Comparison of ENCODE assay signal across 8 mouse cellular contexts in genomic region chr3:145293623-145294307, GRCm38 (mm10). TPM values are rescaled to one million over a fixed set of nuclear protein-coding genes. Genes with fewer than 3 reads are reported as not detected.
DNase-seq lines count a peak whose midpoint lies in the region; ATAC-seq and TF ChIP-seq lines count a peak whose summit lies in the region.

No protein-coding gene starts in this region.

- H3K4me1 ChIP-seq in kidney, postnatal 0 days (replicated peaks; ENCODE audit: insufficient read depth, low read length): peaks cover 18% of the 10 kb centered on the region
- H3K4me1 ChIP-seq in forebrain, embryonic 12.5 days: peaks cover 14% of the 10 kb centered on the region
- H3K4me1 ChIP-seq in limb, embryonic 10.5 days: peaks cover 25% of the 10 kb centered on the region
- peaks cover 17% of the 10 kb centered on the region for H3K4me1 ChIP-seq in neural tube, embryonic 13.5 days (replicated peaks)

- H3K9ac ChIP-seq in kidney, postnatal 0 days (ENCODE audit: low read depth, low read length): peak overlapping the region; percentile 43; the same call in 1 of the 2 replicates
- H3K9ac ChIP-seq in forebrain, embryonic 12.5 days: no peak overlapping the region
- H3K9ac ChIP-seq in neural tube, embryonic 13.5 days: no peak overlapping the region

- H3K4me3 ChIP-seq in kidney, postnatal 0 days (replicated peaks; ENCODE audit: low read depth, low read length): peak overlapping the region; percentile 31
- peak overlapping the region; percentile 39 for H3K4me3 ChIP-seq in forebrain, embryonic 12.5 days (replicated peaks)
- peak overlapping the region; percentile 57 for H3K4me3 ChIP-seq in limb, embryonic 10.5 days
- H3K4me3 ChIP-seq in neural tube, embryonic 13.5 days: peak overlapping the region; percentile 38

- H3K27me3 ChIP-seq in kidney, postnatal 0 days (ENCODE audit: insufficient read depth, low read length): no peaks in the 10 kb centered on the region
- H3K27me3 ChIP-seq in forebrain, embryonic 12.5 days: 0 out of 2 replicates have a peak, but pooled peaks cover 6% of the 10 kb centered on the region
- peaks cover 12% of the 10 kb centered on the region; the same call in 1 of the 2 replicates for H3K27me3 ChIP-seq in limb, embryonic 10.5 days (ENCODE audit: low read depth, poor library complexity, severe bottlenecking)
- H3K27me3 ChIP-seq in neural tube, embryonic 13.5 days: peaks cover 7% of the 10 kb centered on the region; the same call in 1 of the 2 replicates

- no peak for TF ChIP-seq CTCF in kidney, postnatal 0 days (IDR thresholded peaks at IDR 0.05; ENCODE audit: low read depth)

- H3K36me3 ChIP-seq in kidney, postnatal 0 days (ENCODE audit: insufficient read depth, low read length): no peaks in the 10 kb centered on the region
- H3K36me3 ChIP-seq in forebrain, embryonic 12.5 days (replicated peaks): no peaks in the 10 kb centered on the region
- H3K36me3 ChIP-seq in limb, embryonic 10.5 days: no peaks in the 10 kb centered on the region
- H3K36me3 ChIP-seq in neural tube, embryonic 13.5 days: no peaks in the 10 kb centered on the region

- WGBS in kidney, postnatal 0 days: 40% methylated on average over 12 of the region's 12 CpGs
- WGBS in forebrain, embryonic 12.5 days: 81% methylated on average over 12 of the region's 12 CpGs
- WGBS in limb, embryonic 10.5 days: 63% methylated on average over 12 of the region's 12 CpGs
- WGBS in neural tube, embryonic 13.5 days: 77% methylated on average over 12 of the region's 12 CpGs

- peak; percentile 8 for DNase-seq in kidney, postnatal 0 days (ENCODE audit: low spot score)
- no peak for DNase-seq in kidney, adult 18-20 months
- no peak for DNase-seq in limb, embryonic 10.5 days (ENCODE audit: low spot score)
- DNase-seq in cerebellum, postnatal 36 days: no peak
- DNase-seq in cerebellum, adult 8-10 months: no peak

- no peak overlapping the region for H3K27ac ChIP-seq in kidney, postnatal 0 days
- no peak overlapping the region for H3K27ac ChIP-seq in forebrain, embryonic 12.5 days
- peak overlapping the region; percentile 76; the same call in 1 of the 2 replicates for H3K27ac ChIP-seq in limb, embryonic 10.5 days
- H3K27ac ChIP-seq in neural tube, embryonic 13.5 days (replicated peaks): no peak overlapping the region

- no peak for ATAC-seq in kidney, postnatal 0 days (replicated peaks; ENCODE audit: low FRiP score, low read depth)
- no peak for ATAC-seq in forebrain, embryonic 12.5 days (ENCODE audit: low FRiP score)
- ATAC-seq in neural tube, embryonic 13.5 days (ENCODE audit: low read depth): peak; percentile 22; the same call in 1 of the 2 replicates
- no peak for ATAC-seq in erythroblast, adult 5-6 weeks (replicated peaks; ENCODE audit: low FRiP score, poor library complexity, severe bottlenecking)

- H3K9me3 ChIP-seq in kidney, postnatal 0 days (replicated peaks; ENCODE audit: low read length): no peaks in the 10 kb centered on the region
- no peaks in the 10 kb centered on the region for H3K9me3 ChIP-seq in forebrain, embryonic 12.5 days
- H3K9me3 ChIP-seq in limb, embryonic 10.5 days (replicated peaks): no peaks in the 10 kb centered on the region
- no peaks in the 10 kb centered on the region for H3K9me3 ChIP-seq in neural tube, embryonic 13.5 days

- peak overlapping the region; percentile 59 for H3K4me2 ChIP-seq in kidney, postnatal 0 days (ENCODE audit: low read length)
- H3K4me2 ChIP-seq in forebrain, embryonic 12.5 days: peak overlapping the region; percentile 82; the same call in 1 of the 2 replicates
- H3K4me2 ChIP-seq in neural tube, embryonic 13.5 days: peak overlapping the region; percentile 76

RNA-seq across cellular contexts. Expression of gene Col24a1, which starts 1.5 kb away (rescaled TPM):
- 2.0 and 2.3 TPM in 2 replicates for polyA plus RNA-seq in kidney, postnatal 0 days (2015; fragmentation: Nextera tagmentation; extraction: Ambion mirVana)
- polyA plus RNA-seq in forebrain, embryonic 12.5 days (2016; fragmentation: Nextera tagmentation; extraction: Ambion mirVana): 0.36 and 1.3 TPM in 2 replicates
- 0.73 and 1.0 TPM in 2 replicates for polyA plus RNA-seq in limb, embryonic 10.5 days (2016; fragmentation: Nextera tagmentation; extraction: Ambion mirVana)
- polyA plus RNA-seq in neural tube, embryonic 13.5 days (2015; fragmentation: Nextera tagmentation; extraction: Ambion mirVana): 0.46 and 0.98 TPM in 2 replicates
- total RNA-seq in erythroblast, adult 5-6 weeks (2015; ENCODE audit: low replicate concordance): not detected in 2 replicates
- total RNA-seq in erythroblast, adult 5-6 weeks (2017; ENCODE audit: low replicate concordance): 0.43 TPM in 1 of 2 replicates, not detected in the other
